Mouse (Mus musculus) megakaryocyte, embryonic 14.5 days (primary cell): ENCODE results near the gene Cd4.

ENCODE experiments used
- FLI1 ChIP-seq: IDR thresholded peaks from 2 replicates; pipeline ENCODE4 v1.6.1; 2012; ENCODE audit warnings: low read length, inconsistent platforms, mixed read lengths
- GATA1 ChIP-seq: IDR thresholded peaks from 3 replicates; pipeline ENCODE4 v1.6.1; 2012; ENCODE audit warnings: mixed read lengths, low read length, inconsistent platforms, borderline replicate concordance

- TF ChIP-seq GATA1, result no peak
- TF ChIP-seq FLI1, result no peak
These were observed 48.7 kb upstream of the Cd4 start for GRCm38 (mm10) chr6:124936681-124937080.
